Mouse (Mus musculus): ENCODE data around the gene Lingo2.

GRCm38 (mm10) chr4:36262436-36263169 lies 688.9 kb downstream of the Lingo2 start:
- TF ChIP-seq HCFC1 (IDR thresholded peaks at IDR 0.05; ENCODE audit: low read depth, low read length) (no peak), CTCF (conservative IDR thresholded peaks at IDR 0.05 in 1 of 2, IDR thresholded peaks at IDR 0.05 in 1 of 2; ENCODE audit: low read depth in 2 of 2, low read length in 2 of 2) (no peak), MAX (IDR thresholded peaks at IDR 0.05; ENCODE audit: low read length) (no peak), USF1 (IDR thresholded peaks at IDR 0.05; ENCODE audit: low read depth, low read length) (no peak), EP300 (IDR thresholded peaks at IDR 0.05; ENCODE audit: low read length) (no peak)
